Mouse (Mus musculus) liver, postnatal 0 days (tissue): ENCODE measurements around the gene Acsl1.

Experiments
- CTCF ChIP-seq: sonication (generic); IDR thresholded peaks from 2 replicates; pipeline ENCODE4 v1.5.1; 2016; ENCODE audit warnings: antibody characterized with exemption, low read depth
- EP300 ChIP-seq: IDR thresholded peaks from 2 replicates; pipeline ENCODE4 v1.6.1; 2016; ENCODE audit warnings: antibody characterized with exemption, low read depth, mild to moderate bottlenecking

- no peak for TF ChIP-seq CTCF
- TF ChIP-seq EP300, result no peak
Observed at GRCm38 (mm10) chr8:46468400-46468799, 2.4 kb upstream of the Acsl1 start.
